In genomic region chr19:42169322-42169975, GRCm38 (mm10) we compare ENCODE assay signal across 9 mouse cellular contexts. TPM values are rescaled to one million over a fixed set of nuclear protein-coding genes. Genes with fewer than 3 reads are reported as not detected.
DNase-seq lines count a peak whose midpoint lies in the region; ATAC-seq lines count a peak whose summit lies in the region.
"Had no signal": no experiment of that assay in that cellular context is flagged by ENCODE, and none has a peak within 500 bp of the region (broad histone marks: within the 10 kb centered on the region; RNA-seq: fewer than 3 reads in every experiment).

No protein-coding gene starts in this region.

- ATAC-seq in heart, embryonic 13.5 days (ENCODE audit: extremely low read depth, insufficient number of reproducible peaks, low FRiP score, low TSS enrichment), result no peak
- ATAC-seq in liver, embryonic 12.5 days, result peak; percentile 38

- H3K27me3 ChIP-seq in heart, embryonic 13.5 days (replicated peaks), result peaks cover 38% of the 10 kb centered on the region
- peaks cover 35% of the 10 kb centered on the region for H3K27me3 ChIP-seq in liver, embryonic 12.5 days (replicated peaks)

- peak overlapping the region; percentile 77; the same call in 1 of the 2 replicates for H3K4me3 ChIP-seq in heart, embryonic 13.5 days
- peak overlapping the region; percentile 92 for H3K4me3 ChIP-seq in liver, embryonic 12.5 days

- 51% methylated on average over 10 of the region's 10 CpGs for WGBS in heart, embryonic 13.5 days
- WGBS in liver, embryonic 12.5 days (ENCODE audit: insufficient replicate concordance), result 49% methylated on average over 10 of the region's 10 CpGs

- no peak overlapping the region for H3K9ac ChIP-seq in heart, embryonic 13.5 days
- peak overlapping the region; percentile 91; the same call in 1 of the 2 replicates for H3K9ac ChIP-seq in liver, embryonic 12.5 days

- H3K9me3 ChIP-seq in heart, embryonic 13.5 days, result no peaks in the 10 kb centered on the region
- no peaks in the 10 kb centered on the region for H3K9me3 ChIP-seq in liver, embryonic 12.5 days (replicated peaks)
- H3K9me3 ChIP-seq: limb, embryonic 12.5 days had no signal

- H3K4me1 ChIP-seq in heart, embryonic 13.5 days, result peaks cover 27% of the 10 kb centered on the region
- H3K4me1 ChIP-seq in liver, embryonic 12.5 days, result peaks cover 45% of the 10 kb centered on the region

- no peak for DNase-seq in heart, adult 8-10 months (ENCODE audit: low spot score)
- DNase-seq in 3T3-L1 (ENCODE audit: low read depth, low spot score), result peak; percentile 29
- peak; percentile 31 to 55 for DNase-seq in cerebellum, postnatal 14 days
- no peak for DNase-seq in adrenal gland, adult 2 months
- DNase-seq in layer of hippocampus, postnatal 10 days (ENCODE audit: low spot score in 2 of 2), result no peak
- no peak for DNase-seq in thymus, postnatal 10 days (ENCODE audit: low spot score in 2 of 2)

- H3K36me3 ChIP-seq in heart, embryonic 13.5 days, result no peaks in the 10 kb centered on the region
- H3K36me3 ChIP-seq in liver, embryonic 12.5 days, result 0 out of 2 replicates have a peak, but pooled peaks cover 3% of the 10 kb centered on the region
- H3K36me3 ChIP-seq: limb, embryonic 12.5 days had no signal

- no peak overlapping the region for H3K27ac ChIP-seq in heart, embryonic 13.5 days (replicated peaks)
- H3K27ac ChIP-seq in liver, embryonic 12.5 days, result peak overlapping the region; percentile 49

- H3K4me2 ChIP-seq in heart, embryonic 13.5 days, result peak overlapping the region; percentile 89
- peak overlapping the region; percentile 90 for H3K4me2 ChIP-seq in liver, embryonic 12.5 days

RNA-seq across cellular contexts. Expression of gene Zfyve27, which starts 5.7 kb away (rescaled TPM):
- 20.2 and 22.2 TPM in 2 replicates for polyA plus RNA-seq in heart, embryonic 13.5 days (2015; fragmentation: Nextera tagmentation; extraction: Ambion mirVana)
- 10 to 100 TPM; 16.8 to 25.4 (median 21.6) TPM for total RNA-seq in heart, adult 8-10 months (2022)
- 11.6 and 13.2 TPM in 2 replicates for polyA plus RNA-seq in liver, embryonic 12.5 days (2016; fragmentation: Nextera tagmentation; extraction: Ambion mirVana)
- total RNA-seq in adrenal gland, adult 2 months (2021), result 10 to 100 TPM; 43.6 to 47.9 TPM
- 37.6 and 49.2 TPM in 2 replicates for polyA plus RNA-seq in adrenal gland, adult 2 months (2012; rRNA removed)
- total RNA-seq in layer of hippocampus, postnatal 10 days (2021), result 100 to 1,000 TPM in 1 of 2 experiments, 10 to 100 TPM in 1; 86.9 to 124 TPM

RNA-seq across cellular contexts. Expression of gene Marveld1, which starts 22.2 kb away (rescaled TPM):
- polyA plus RNA-seq in heart, embryonic 13.5 days (2015; fragmentation: Nextera tagmentation; extraction: Ambion mirVana), result 7.4 and 7.7 TPM in 2 replicates
- 10 to 100 TPM; 19.4 to 22.3 (median 20.0) TPM for total RNA-seq in heart, adult 8-10 months (2022)
- polyA plus RNA-seq in liver, embryonic 12.5 days (2016; fragmentation: Nextera tagmentation; extraction: Ambion mirVana), result 4.6 and 5.3 TPM in 2 replicates
- total RNA-seq in adrenal gland, adult 2 months (2021), result 10 to 100 TPM; 30.0 to 56.7 TPM
- 76.2 and 87.1 TPM in 2 replicates for polyA plus RNA-seq in adrenal gland, adult 2 months (2012; rRNA removed)
- 10 to 100 TPM in 1 of 2 experiments, 1 to 10 TPM in 1; 9.9 to 12.9 TPM for total RNA-seq in layer of hippocampus, postnatal 10 days (2021)

RNA-seq across cellular contexts. Expression of gene Sfrp5, which starts 32.6 kb away (rescaled TPM):
- 4.4 and 5.4 TPM in 2 replicates for polyA plus RNA-seq in heart, embryonic 13.5 days (2015; fragmentation: Nextera tagmentation; extraction: Ambion mirVana)
- 10 to 100 TPM in 1 of 4 experiments, 1 to 10 TPM in 3; 5.6 to 11.1 (median 6.1) TPM for total RNA-seq in heart, adult 8-10 months (2022)
- 1.6 and 2.2 TPM in 2 replicates for polyA plus RNA-seq in liver, embryonic 12.5 days (2016; fragmentation: Nextera tagmentation; extraction: Ambion mirVana)
- total RNA-seq in adrenal gland, adult 2 months (2021), result 1 to 10 TPM; 2.7 to 3.9 TPM
- polyA plus RNA-seq in adrenal gland, adult 2 months (2012; rRNA removed), result 11.5 and 22.6 TPM in 2 replicates
- under 1 TPM in 1 of 2 experiments, not detected in 1; 0.18 TPM for total RNA-seq in layer of hippocampus, postnatal 10 days (2021)

RNA-seq across cellular contexts. Expression of gene Avpi1, which starts 40.6 kb away (rescaled TPM):
- 30.6 and 34.2 TPM in 2 replicates for polyA plus RNA-seq in heart, embryonic 13.5 days (2015; fragmentation: Nextera tagmentation; extraction: Ambion mirVana)
- total RNA-seq in heart, adult 8-10 months (2022), result 10 to 100 TPM; 11.1 to 16.5 (median 13.6) TPM
- 14.7 and 14.9 TPM in 2 replicates for polyA plus RNA-seq in liver, embryonic 12.5 days (2016; fragmentation: Nextera tagmentation; extraction: Ambion mirVana)
- 100 to 1,000 TPM in 1 of 2 experiments, 10 to 100 TPM in 1; 78.6 to 101 TPM for total RNA-seq in adrenal gland, adult 2 months (2021)
- 82.3 and 112 TPM in 2 replicates for polyA plus RNA-seq in adrenal gland, adult 2 months (2012; rRNA removed)
- total RNA-seq in layer of hippocampus, postnatal 10 days (2021), result 10 to 100 TPM; 15.8 to 18.0 TPM

Comparison
In these comparisons a context has a peak if more than half of its experiments do, and no peak if none do; other contexts are left out.
1. DNase-seq: peak in 3T3-L1 (single experiment) and cerebellum, postnatal 14 days (2 of 2); none in heart, adult 8-10 months (single experiment), adrenal gland, adult 2 months (single experiment), layer of hippocampus, postnatal 10 days (0 of 2) and thymus, postnatal 10 days (0 of 2).